Mouse (Mus musculus) T-cell, adult 66 days (primary cell): ENCODE data around the gene Ttc6. TPM values are rescaled to one million over a fixed set of nuclear protein-coding genes. Genes with fewer than 3 reads are reported as not detected.

Experiments used
- total RNA-seq, 2 experiments: library from RNA; stranded (reverse); gene quantifications; 3 replicates in 1 of 2; 4 replicates in 1 of 2; pipeline ENCODE4 v1.2.4; 2023

The Ttc6 gene
- total RNA-seq: not detected

GRCm38 (mm10) chr12:57563909-57564308, at the start of gene Ttc6:
TSS of gene Ttc6 (plus strand) at chr12:57564113.

GRCm38 (mm10) chr12:57546415-57547201, 17.3 kb upstream of the Ttc6 start, which contains the start of gene Foxa1:
TSS of gene Foxa1 (minus strand) at chr12:57546916.

Other genes with a start within 250 kb of the Ttc6 start
- gene Foxa1, start 17.2 kb upstream of the Ttc6 start, total RNA-seq: not detected